Mouse (Mus musculus) C2C12 (cell line): ENCODE results near the gene Mex3d.

ENCODE experiments used
- CTCF ChIP-seq: IDR thresholded peaks from one replicate; pipeline ENCODE4 v1.5.1; 2011; ENCODE audit not compliant: control insufficient read depth, insufficient read depth, insufficient read length
- MAX ChIP-seq: IDR thresholded peaks from one replicate; pipeline ENCODE4 v1.6.1; 2011; ENCODE audit warnings: mild to moderate bottlenecking, control low read depth
- MYOD1 ChIP-seq: IDR thresholded peaks from one replicate; pipeline ENCODE4 v1.6.1; 2011; ENCODE audit warnings: low read depth; ENCODE audit not compliant: control insufficient read depth, insufficient read length
- MYOG ChIP-seq: IDR thresholded peaks from one replicate; pipeline ENCODE4 v1.6.1; 2011; ENCODE audit not compliant: control insufficient read depth, insufficient read length; ENCODE audit errors: extremely low read depth
- USF1 ChIP-seq: IDR thresholded peaks from one replicate; pipeline ENCODE4 v1.6.1; 2011; ENCODE audit warnings: low read depth, mild to moderate bottlenecking, control low read depth, moderate library complexity

DNA sequence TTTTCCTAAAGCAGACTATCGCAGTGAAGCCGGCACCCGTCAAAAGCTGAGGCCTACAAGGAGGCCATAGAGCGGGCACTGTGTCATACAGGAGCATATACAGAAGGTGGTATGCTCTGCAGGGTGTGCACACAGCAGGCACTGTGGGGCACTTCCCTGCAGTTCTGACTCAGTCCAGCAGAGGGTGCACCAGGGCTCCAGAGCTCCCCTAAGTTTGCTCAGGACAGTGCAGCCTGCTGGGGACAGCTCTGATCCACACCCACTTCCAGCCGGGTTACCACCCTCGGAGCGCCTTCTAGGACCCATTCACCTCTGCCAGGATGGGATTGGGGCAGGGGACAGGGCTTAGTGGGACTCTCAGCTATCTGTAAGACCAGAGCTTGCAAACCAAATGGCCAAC, 37.2 kb downstream of the Mex3d start:
- TF ChIP-seq CTCF (peak; percentile 95), MAX (no peak), USF1 (no peak), MYOD1 (no peak), MYOG (no peak)
